Mouse (Mus musculus) E14TG2a.4 (cell line): ENCODE results near the gene Gmfg.
A peak's percentile ranks its signal among the peaks of the same experiment; 100 is the strongest.

ENCODE experiments used
- H3K27me3 ChIP-seq: 2 replicates; pipeline ENCODE4 v1.6.1; 2014; ENCODE audit warnings: low read length, control low read depth; ENCODE audit not compliant: insufficient read depth
- H3K36me3 ChIP-seq: 2 replicates; pipeline ENCODE4 v1.6.1; 2014; ENCODE audit warnings: low read length, control low read depth; ENCODE audit not compliant: insufficient read depth
- H3K4me1 ChIP-seq: replicated peaks from 2 replicates; pipeline ENCODE4 v1.6.1; 2014; ENCODE audit warnings: low read depth, low read length, control low read depth
- H3K4me3 ChIP-seq: replicated peaks from 2 replicates; pipeline ENCODE4 v1.5.1; 2014; ENCODE audit warnings: mild to moderate bottlenecking, low read length
- H3K9me3 ChIP-seq: 2 replicates; pipeline ENCODE4 v1.6.1; 2014; ENCODE audit warnings: low read length, control low read depth
- CTCF ChIP-seq: conservative IDR thresholded peaks from 2 replicates; pipeline ENCODE4 v1.5.1; 2014; ENCODE audit warnings: low read length
- NANOG ChIP-seq: IDR thresholded peaks from 2 replicates; pipeline ENCODE4 v1.6.1; 2014; ENCODE audit warnings: borderline replicate concordance, low read length, mixed read lengths
- POU5F1 ChIP-seq: IDR thresholded peaks from 2 replicates; pipeline ENCODE4 v1.6.1; 2014; ENCODE audit warnings: low read length, borderline replicate concordance

The Gmfg gene

GRCm38 (mm10) chr7:28430512-28430911, 6.7 kb upstream of the Gmfg start:
- Histone ChIP-seq H3K36me3 (peaks cover 71% of the 10 kb centered on the region), H3K9me3 (no peaks in the 10 kb centered on the region), H3K4me3 (no peak overlapping the region), H3K27me3 (no peaks in the 10 kb centered on the region), H3K4me1 (peaks cover 32% of the 10 kb centered on the region)
- TF ChIP-seq CTCF (no peak), NANOG (no peak), POU5F1 (no peak)

DNA sequence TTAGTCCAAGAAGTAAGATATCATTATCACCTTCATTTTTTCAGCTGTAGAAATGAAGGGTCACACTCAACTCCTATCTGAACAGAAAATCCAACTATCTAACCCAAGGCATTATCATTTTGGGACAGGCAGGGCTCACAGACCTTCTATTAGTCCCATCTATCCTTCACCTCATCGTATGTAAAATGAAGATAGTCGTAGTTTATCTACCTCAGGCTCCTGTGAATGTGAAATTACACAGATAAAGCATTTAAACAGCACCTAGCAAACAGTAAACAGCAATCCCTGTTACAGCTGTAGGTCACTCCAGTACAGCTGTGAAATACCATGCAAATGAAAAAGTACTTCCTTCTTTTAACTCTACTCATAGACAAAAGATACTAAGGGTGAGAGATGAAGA, 5.0 kb upstream of the Gmfg start:
- TF ChIP-seq CTCF (no peak), POU5F1 (no peak), NANOG (no peak)
- Histone ChIP-seq H3K36me3 (peaks cover 62% of the 10 kb centered on the region), H3K27me3 (no peaks in the 10 kb centered on the region), H3K4me3 (no peak overlapping the region), H3K4me1 (peaks cover 36% of the 10 kb centered on the region), H3K9me3 (no peaks in the 10 kb centered on the region)

GRCm38 (mm10) chr7:28435660-28436259, 1.5 kb upstream of the Gmfg start:
- Histone ChIP-seq H3K27me3 (no peaks in the 10 kb centered on the region), H3K9me3 (no peaks in the 10 kb centered on the region), H3K36me3 (peaks cover 34% of the 10 kb centered on the region), H3K4me1 (peaks cover 46% of the 10 kb centered on the region), H3K4me3 (peak overlapping the region; percentile 96)
- no peak for TF ChIP-seq NANOG
- no peak for TF ChIP-seq CTCF
- no peak for TF ChIP-seq POU5F1

DNA sequence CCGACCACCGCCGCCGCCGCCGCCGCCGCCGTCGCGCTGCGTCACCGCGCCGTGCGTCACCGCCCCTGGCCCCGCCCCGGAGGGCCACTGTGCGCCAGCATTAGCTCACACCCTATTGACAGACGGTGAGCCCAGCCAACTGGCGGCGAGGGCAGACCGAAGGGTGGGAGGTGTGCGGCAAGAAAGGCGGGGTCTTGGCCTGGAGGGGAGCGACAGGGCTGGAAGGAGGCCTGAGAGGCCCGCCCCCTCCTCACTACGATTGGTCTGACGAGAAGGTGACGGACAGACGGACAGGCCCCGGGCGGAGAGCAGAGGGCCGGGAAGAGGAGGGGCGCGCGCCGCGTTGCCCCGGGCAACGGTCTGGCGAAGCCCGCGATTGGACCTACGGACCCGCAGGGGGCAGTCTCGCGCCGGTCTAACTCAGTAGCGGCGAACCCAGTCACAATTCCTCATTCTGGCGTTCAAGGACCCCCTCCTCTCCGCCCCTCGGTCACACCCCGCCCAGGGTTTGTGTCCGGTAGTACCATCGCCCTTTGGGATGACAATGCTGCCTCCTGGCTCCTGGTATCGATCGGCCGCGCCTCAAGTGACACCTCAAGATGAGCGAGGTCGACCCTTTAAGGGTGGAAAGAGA, 859 bp upstream of the Gmfg start:
- H3K27me3 ChIP-seq: no peaks in the 10 kb centered on the region
- H3K4me3 ChIP-seq: peak overlapping the region; percentile 96
- H3K9me3 ChIP-seq: no peaks in the 10 kb centered on the region
- peaks cover 28% of the 10 kb centered on the region for H3K36me3 ChIP-seq
- TF ChIP-seq NANOG (no peak), CTCF (no peak), POU5F1 (no peak)
- peaks cover 51% of the 10 kb centered on the region for H3K4me1 ChIP-seq

GRCm38 (mm10) chr7:28437964-28438363, 717 bp downstream of the Gmfg start:
- no peak for TF ChIP-seq POU5F1
- TF ChIP-seq CTCF: no peak
- TF ChIP-seq NANOG: no peak
- Histone ChIP-seq H3K4me3 (peak overlapping the region; percentile 85; the same call in 1 of the 2 replicates), H3K27me3 (no peaks in the 10 kb centered on the region), H3K9me3 (no peaks in the 10 kb centered on the region), H3K36me3 (peaks cover 12% of the 10 kb centered on the region), H3K4me1 (peaks cover 57% of the 10 kb centered on the region)

DNA sequence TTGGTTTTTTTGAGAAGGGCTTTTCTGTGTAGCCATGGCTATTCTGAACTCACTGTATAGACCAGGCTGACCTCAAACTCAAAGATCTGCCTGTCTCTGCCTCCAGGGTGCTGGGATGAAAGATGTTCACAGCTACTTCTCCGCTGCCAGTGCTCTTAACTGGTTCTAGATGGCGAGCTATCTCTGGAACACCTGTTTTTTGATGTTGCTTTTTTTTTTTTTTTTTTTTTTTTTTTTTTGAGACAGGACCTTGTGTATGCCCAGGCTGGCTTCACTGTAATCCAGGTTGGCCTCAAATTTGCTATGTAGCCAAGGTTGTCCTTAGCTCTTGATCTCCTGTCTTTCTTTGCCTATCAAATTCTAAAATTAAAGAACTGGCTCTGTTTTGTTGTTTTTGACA, 1.5 kb downstream of the Gmfg start:
- TF ChIP-seq POU5F1: no peak
- TF ChIP-seq NANOG: no peak
- no peak for TF ChIP-seq CTCF
- no peaks in the 10 kb centered on the region for H3K9me3 ChIP-seq
- H3K4me1 ChIP-seq: peaks cover 49% of the 10 kb centered on the region
- no peaks in the 10 kb centered on the region for H3K27me3 ChIP-seq
- H3K36me3 ChIP-seq: peaks cover 4% of the 10 kb centered on the region
- no peak overlapping the region for H3K4me3 ChIP-seq

GRCm38 (mm10) chr7:28440739-28441138, 3.5 kb downstream of the Gmfg start:
- Histone ChIP-seq H3K4me3 (peak overlapping the region; percentile 29; the same call in 1 of the 2 replicates), H3K4me1 (peaks cover 36% of the 10 kb centered on the region), H3K9me3 (no peaks in the 10 kb centered on the region), H3K36me3 (no peaks in the 10 kb centered on the region), H3K27me3 (no peaks in the 10 kb centered on the region; the same call in 1 of the 2 replicates)
- TF ChIP-seq CTCF (0 out of 2 replicates have a peak, but pooled peaks have one; percentile 9), POU5F1 (no peak)

DNA sequence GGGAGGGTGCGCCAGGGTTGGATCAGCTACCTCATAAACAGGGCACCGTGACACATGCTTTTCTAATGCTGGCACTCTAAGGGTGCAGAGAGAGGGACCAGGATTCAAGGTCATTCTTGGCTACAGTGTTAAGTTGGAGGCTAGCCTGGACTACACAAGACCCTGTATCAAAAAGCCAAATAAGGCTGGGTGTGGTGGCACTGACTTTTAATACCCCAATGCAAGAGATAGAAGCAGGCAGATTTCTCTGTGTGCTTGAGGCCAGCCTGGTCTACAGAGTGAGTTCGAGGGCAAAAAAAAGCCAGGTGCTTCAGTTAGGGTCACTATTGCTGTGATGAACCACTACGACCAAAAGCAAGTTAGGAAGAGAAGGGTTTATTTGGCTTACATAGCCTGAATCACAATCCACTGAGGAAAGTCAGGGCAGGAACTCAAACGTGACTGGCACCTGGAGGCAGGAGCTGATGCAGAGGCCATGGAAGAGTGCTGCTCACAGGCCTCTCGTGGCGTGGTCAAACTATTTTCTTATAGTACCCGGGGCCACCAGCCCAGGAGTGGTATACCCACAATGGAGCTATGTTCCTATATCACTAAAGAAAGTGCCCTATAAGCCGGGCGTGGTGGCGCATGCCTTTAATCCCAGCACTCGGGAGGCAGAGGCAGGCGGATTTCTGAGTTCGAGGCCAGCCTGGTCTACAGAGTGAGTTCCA, 4.7 kb downstream of the Gmfg start:
- Histone ChIP-seq H3K4me1 (peaks cover 46% of the 10 kb centered on the region), H3K36me3 (no peaks in the 10 kb centered on the region), H3K4me3 (no peak overlapping the region), H3K27me3 (no peaks in the 10 kb centered on the region; the same call in 1 of the 2 replicates), H3K9me3 (no peaks in the 10 kb centered on the region)
- TF ChIP-seq NANOG (no peak), CTCF (no peak), POU5F1 (no peak)

- Histone ChIP-seq H3K27me3 (no peaks in the 10 kb centered on the region; the same call in 1 of the 2 replicates), H3K4me3 (no peak overlapping the region), H3K4me1 (peaks cover 46% of the 10 kb centered on the region), H3K36me3 (no peaks in the 10 kb centered on the region), H3K9me3 (no peaks in the 10 kb centered on the region)
- TF ChIP-seq CTCF: no peak
- TF ChIP-seq POU5F1: no peak
- no peak for TF ChIP-seq NANOG
These were observed 5.4 kb downstream of the Gmfg start for GRCm38 (mm10) chr7:28442688-28443087.
